Mouse (Mus musculus) hindlimb bud, embryonic 11.5 days (tissue): ENCODE data around the gene Ccdc144b.

ENCODE experiments used
- DNase-seq: peaks from one replicate; pipeline ENCODE4 v3.0.0-alpha.2; 2012; ENCODE audit warnings: low read depth, low spot score; ENCODE audit errors: extremely low spot score

Gene Ccdc144b

GRCm38 (mm10) chr3:35963401-35963800 is 89.9 kb downstream of the Ccdc144b start:
- DNase-seq = no peak

- DNase-seq = no peak
These were observed 90.4 kb downstream of the Ccdc144b start for GRCm38 (mm10) chr3:35962967-35963366.
